Mouse (Mus musculus) brain, embryonic 14.5 days (tissue): Measurements from ENCODE around the gene Nfia.

ENCODE experiments used
- CTCF ChIP-seq: fragments of 200-500 bp; IDR thresholded peaks from 2 replicates; pipeline ENCODE4 v1.5.1; 2012; ENCODE audit warnings: inconsistent platforms, mild to moderate bottlenecking, moderate library complexity, borderline replicate concordance; ENCODE audit not compliant: insufficient read depth, insufficient read length; ENCODE audit errors: extremely low read depth
- POLR2A ChIP-seq: fragments of 200-500 bp; IDR thresholded peaks from 2 replicates; pipeline ENCODE4 v1.6.1; 2012; ENCODE audit warnings: mild to moderate bottlenecking, inconsistent platforms, borderline replicate concordance; ENCODE audit not compliant: poor library complexity, insufficient read depth, insufficient read length, severe bottlenecking; ENCODE audit errors: extremely low read depth

DNA sequence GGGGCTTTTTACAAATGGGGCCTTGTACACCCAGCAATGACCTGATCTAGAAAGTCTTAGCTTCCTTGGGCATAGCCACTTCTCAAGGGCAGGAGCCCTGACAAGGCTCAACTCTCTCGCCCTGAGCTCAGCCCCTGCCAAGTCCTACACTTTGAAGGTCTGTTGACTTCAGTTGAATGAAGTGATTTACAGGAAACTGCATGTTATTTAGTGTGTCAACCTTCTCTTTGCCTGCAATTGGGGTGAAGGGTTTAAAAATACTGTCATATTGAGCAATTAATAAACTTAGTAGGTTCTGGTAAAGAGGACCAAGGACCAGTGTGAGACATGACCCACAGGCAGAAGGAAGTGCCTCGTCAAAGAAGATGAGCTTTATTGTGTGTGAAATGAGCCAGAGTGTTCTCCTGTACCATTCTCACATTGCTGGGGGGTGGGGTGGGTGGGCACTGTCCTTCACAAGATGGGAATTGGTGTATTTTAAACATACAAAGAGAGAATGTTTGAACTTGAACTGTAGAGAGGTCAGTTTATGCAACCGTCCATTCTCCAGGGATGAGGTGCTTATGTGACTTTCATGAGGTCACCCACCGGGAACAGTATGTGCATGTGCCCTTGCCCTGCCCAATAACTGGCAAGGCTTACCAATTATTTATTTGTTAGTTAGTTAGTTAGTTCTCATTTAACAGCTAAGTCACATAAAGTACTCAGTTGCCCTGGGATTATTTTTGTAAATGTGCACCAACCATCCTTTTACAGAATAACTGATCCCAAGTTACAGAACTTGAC is 48.1 kb downstream of the Nfia start:
- no peak for TF ChIP-seq CTCF
- no peak for TF ChIP-seq POLR2A
